8 mouse cellular contexts compared by ENCODE assay signal in genomic region chr1:36690671-36691235, GRCm38 (mm10). TPM values are rescaled to one million over a fixed set of nuclear protein-coding genes. Genes with fewer than 3 reads are reported as not detected.
A peak's percentile ranks its signal among the peaks of the same experiment; 100 is the strongest.
DNase-seq lines count a peak whose midpoint lies in the region; ATAC-seq lines count a peak whose summit lies in the region.

No protein-coding gene starts in this region.

- 64% methylated on average over 11 of the region's 11 CpGs for WGBS in neural tube, embryonic 11.5 days
- 62% methylated on average over 11 of the region's 11 CpGs for WGBS in limb, embryonic 12.5 days
- 61% methylated on average over 11 of the region's 11 CpGs for WGBS in stomach, embryonic 14.5 days

- no peaks in the 10 kb centered on the region for H3K9me3 ChIP-seq in neural tube, embryonic 11.5 days (ENCODE audit: control insufficient read depth, low read length)
- H3K9me3 ChIP-seq in limb, embryonic 12.5 days = no peaks in the 10 kb centered on the region
- no peaks in the 10 kb centered on the region for H3K9me3 ChIP-seq in stomach, embryonic 14.5 days (ENCODE audit: control insufficient read depth, low read depth, low read length)

- no peaks in the 10 kb centered on the region for H3K27me3 ChIP-seq in neural tube, embryonic 11.5 days (ENCODE audit: control insufficient read depth, insufficient read depth, low read length)
- H3K27me3 ChIP-seq in limb, embryonic 12.5 days = no peaks in the 10 kb centered on the region
- H3K27me3 ChIP-seq in stomach, embryonic 14.5 days (ENCODE audit: control insufficient read depth, insufficient read depth, low read length) = no peaks in the 10 kb centered on the region

- peaks cover 7% of the 10 kb centered on the region for H3K4me1 ChIP-seq in neural tube, embryonic 11.5 days (ENCODE audit: control insufficient read depth, insufficient read depth, low read length)
- H3K4me1 ChIP-seq in limb, embryonic 12.5 days (replicated peaks) = peaks cover 12% of the 10 kb centered on the region
- peaks cover 6% of the 10 kb centered on the region; the same call in 1 of the 2 replicates for H3K4me1 ChIP-seq in stomach, embryonic 14.5 days (ENCODE audit: control insufficient read depth, insufficient read depth, low read length)

- peak overlapping the region; percentile 45 for H3K4me2 ChIP-seq in neural tube, embryonic 11.5 days (ENCODE audit: low read depth)
- peak overlapping the region; percentile 89 for H3K4me2 ChIP-seq in limb, embryonic 12.5 days
- H3K4me2 ChIP-seq in stomach, embryonic 14.5 days (replicated peaks; ENCODE audit: low read depth, low read length) = peak overlapping the region; percentile 31

- no peak overlapping the region for H3K27ac ChIP-seq in neural tube, embryonic 11.5 days (ENCODE audit: low read depth, low read length)
- peak overlapping the region; percentile 5; the same call in 1 of the 2 replicates for H3K27ac ChIP-seq in limb, embryonic 12.5 days
- no peak overlapping the region for H3K27ac ChIP-seq in stomach, embryonic 14.5 days (ENCODE audit: low read length)

- peak; percentile 32 for DNase-seq in cerebellum, adult 11 months
- DNase-seq in cerebellum, adult 8-10 months = no peak
- DNase-seq in neural tube, embryonic 11.5 days (ENCODE audit: low spot score) = no peak
- DNase-seq in neural tube, embryonic 10.5 days (ENCODE audit: extremely low spot score, low spot score) = no peak
- no peak for DNase-seq in adrenal gland, postnatal 10 days
- DNase-seq in natural killer cell, adult 2 months (ENCODE audit: low spot score in 2 of 2) = no peak

- H3K36me3 ChIP-seq in neural tube, embryonic 11.5 days (ENCODE audit: control insufficient read depth, insufficient read depth, low read length) = peaks cover 2% of the 10 kb centered on the region; the same call in 1 of the 2 replicates
- peaks cover 24% of the 10 kb centered on the region for H3K36me3 ChIP-seq in limb, embryonic 12.5 days
- H3K36me3 ChIP-seq in stomach, embryonic 14.5 days (ENCODE audit: control insufficient read depth, insufficient read depth, low read length) = peaks cover 17% of the 10 kb centered on the region; the same call in 1 of the 2 replicates

- ATAC-seq in neural tube, embryonic 11.5 days (ENCODE audit: insufficient read depth, low FRiP score, low TSS enrichment) = peak; percentile 46; the same call in 1 of the 2 replicates
- peak; percentile 23 for ATAC-seq in limb, embryonic 12.5 days (ENCODE audit: insufficient number of reproducible peaks, insufficient read depth, low FRiP score, low TSS enrichment, low read depth)
- peak; percentile 3 for ATAC-seq in stomach, embryonic 14.5 days (ENCODE audit: insufficient number of reproducible peaks, insufficient read depth, low FRiP score, low read depth)

- no peak overlapping the region for H3K9ac ChIP-seq in neural tube, embryonic 11.5 days (ENCODE audit: low read length)
- H3K9ac ChIP-seq in limb, embryonic 12.5 days (replicated peaks) = peak overlapping the region; percentile 80
- no peak overlapping the region; the same call in 1 of the 2 replicates for H3K9ac ChIP-seq in stomach, embryonic 14.5 days (replicated peaks; ENCODE audit: low read depth, low read length)

- H3K4me3 ChIP-seq in neural tube, embryonic 11.5 days (ENCODE audit: low read depth, low read length) = peak overlapping the region; percentile 87
- peak overlapping the region; percentile 87 for H3K4me3 ChIP-seq in limb, embryonic 12.5 days (replicated peaks)
- H3K4me3 ChIP-seq in stomach, embryonic 14.5 days (ENCODE audit: low read depth, low read length) = peak overlapping the region; percentile 82

RNA-seq across cellular contexts. Expression of gene Cox5b, which starts 0.5 kb away (rescaled TPM):
- polyA plus RNA-seq in neural tube, embryonic 11.5 days (2014; fragmentation: Nextera tagmentation; extraction: Ambion mirVana) = 528 and 531 TPM in 2 replicates
- polyA plus RNA-seq in limb, embryonic 12.5 days (2016; fragmentation: Nextera tagmentation; extraction: Ambion mirVana) = 454 and 462 TPM in 2 replicates
- polyA plus RNA-seq in stomach, embryonic 14.5 days (2014; fragmentation: Nextera tagmentation; extraction: Ambion mirVana) = 613 and 651 TPM in 2 replicates
- total RNA-seq in adrenal gland, postnatal 10 days (2021) = 1,000 to 10,000 TPM; 1,610 to 1,679 TPM

RNA-seq across cellular contexts. Expression of gene Fam178b, which starts 7.8 kb away (rescaled TPM):
- polyA plus RNA-seq in neural tube, embryonic 11.5 days (2014; fragmentation: Nextera tagmentation; extraction: Ambion mirVana) = 0.30 TPM in 1 of 2 replicates, not detected in the other
- 0.26 and 0.82 TPM in 2 replicates for polyA plus RNA-seq in limb, embryonic 12.5 days (2016; fragmentation: Nextera tagmentation; extraction: Ambion mirVana)
- 0.74 and 1.1 TPM in 2 replicates for polyA plus RNA-seq in stomach, embryonic 14.5 days (2014; fragmentation: Nextera tagmentation; extraction: Ambion mirVana)
- total RNA-seq in adrenal gland, postnatal 10 days (2021) = under 1 TPM; 0.72 to 0.82 TPM

RNA-seq across cellular contexts. Expression of gene 4933424G06Rik, which starts 19.2 kb away (rescaled TPM):
- not detected in 2 replicates for polyA plus RNA-seq in neural tube, embryonic 11.5 days (2014; fragmentation: Nextera tagmentation; extraction: Ambion mirVana)
- polyA plus RNA-seq in limb, embryonic 12.5 days (2016; fragmentation: Nextera tagmentation; extraction: Ambion mirVana) = 0.21 TPM in 1 of 2 replicates, not detected in the other
- polyA plus RNA-seq in stomach, embryonic 14.5 days (2014; fragmentation: Nextera tagmentation; extraction: Ambion mirVana) = not detected in 2 replicates
- not detected for total RNA-seq in adrenal gland, postnatal 10 days (2021)

RNA-seq across cellular contexts. Expression of gene Actr1b, which starts 23.5 kb away (rescaled TPM):
- 127 and 135 TPM in 2 replicates for polyA plus RNA-seq in neural tube, embryonic 11.5 days (2014; fragmentation: Nextera tagmentation; extraction: Ambion mirVana)
- polyA plus RNA-seq in limb, embryonic 12.5 days (2016; fragmentation: Nextera tagmentation; extraction: Ambion mirVana) = 114 and 120 TPM in 2 replicates
- polyA plus RNA-seq in stomach, embryonic 14.5 days (2014; fragmentation: Nextera tagmentation; extraction: Ambion mirVana) = 86.9 and 91.3 TPM in 2 replicates
- 100 to 1,000 TPM; 111 to 133 TPM for total RNA-seq in adrenal gland, postnatal 10 days (2021)

Comparison
In these comparisons a context has a peak if more than half of its experiments do, and no peak if none do; other contexts are left out.
1. H3K4me2 ChIP-seq: peak in every context shown above with its lines; median percentile 89 in limb, embryonic 12.5 days; 45 in neural tube, embryonic 11.5 days; 31 in stomach, embryonic 14.5 days.